Comparison of ENCODE assay signal across 8 mouse cellular contexts in genomic region chr9:118041646-118042045, GRCm38 (mm10). TPM values are rescaled to one million over a fixed set of nuclear protein-coding genes. Genes with fewer than 3 reads are reported as not detected.
DNase-seq lines count a peak whose midpoint lies in the region; ATAC-seq and TF ChIP-seq lines count a peak whose summit lies in the region.

No protein-coding gene starts in this region.

- H3K27me3 ChIP-seq in lung, postnatal 0 days (replicated peaks; ENCODE audit: insufficient read depth, low read length), result no peaks in the 10 kb centered on the region
- H3K27me3 ChIP-seq in limb, embryonic 12.5 days, result no peaks in the 10 kb centered on the region
- H3K27me3 ChIP-seq in stomach, embryonic 14.5 days (ENCODE audit: control insufficient read depth, insufficient read depth, low read length), result no peaks in the 10 kb centered on the region

- peak overlapping the region; percentile 99; the same call in 1 of the 2 replicates for H3K27ac ChIP-seq in lung, postnatal 0 days (ENCODE audit: low read length)
- no peak overlapping the region for H3K27ac ChIP-seq in embryonic fibroblast, embryonic 13.5 days (ENCODE audit: insufficient read depth, low read length)
- H3K27ac ChIP-seq in limb, embryonic 12.5 days, result no peak overlapping the region
- H3K27ac ChIP-seq in stomach, embryonic 14.5 days (ENCODE audit: low read length), result no peak overlapping the region

- no peak for TF ChIP-seq POLR2A in embryonic fibroblast, embryonic 13.5 days (IDR thresholded peaks at IDR 0.05; ENCODE audit: low read depth, low read length)

- no peaks in the 10 kb centered on the region for H3K36me3 ChIP-seq in lung, postnatal 0 days (ENCODE audit: insufficient read depth, low read length)
- no peaks in the 10 kb centered on the region; the same call in 1 of the 2 replicates for H3K36me3 ChIP-seq in limb, embryonic 12.5 days
- no peaks in the 10 kb centered on the region; the same call in none of the 2 replicates for H3K36me3 ChIP-seq in stomach, embryonic 14.5 days (ENCODE audit: control insufficient read depth, insufficient read depth, low read length)

- H3K4me2 ChIP-seq in lung, postnatal 0 days (replicated peaks; ENCODE audit: low read depth, low read length), result peak overlapping the region; percentile 64
- H3K4me2 ChIP-seq in limb, embryonic 12.5 days, result peak overlapping the region; percentile 79
- H3K4me2 ChIP-seq in stomach, embryonic 14.5 days (replicated peaks; ENCODE audit: low read depth, low read length), result peak overlapping the region; percentile 52

- no peaks in the 10 kb centered on the region for H3K9me3 ChIP-seq in lung, postnatal 0 days (ENCODE audit: low read length)
- no peaks in the 10 kb centered on the region for H3K9me3 ChIP-seq in limb, embryonic 12.5 days
- H3K9me3 ChIP-seq in stomach, embryonic 14.5 days (ENCODE audit: control insufficient read depth, low read depth, low read length), result no peaks in the 10 kb centered on the region

- H3K9ac ChIP-seq in lung, postnatal 0 days (replicated peaks; ENCODE audit: low read depth), result peak overlapping the region; percentile 88
- peak overlapping the region; percentile 82 for H3K9ac ChIP-seq in limb, embryonic 12.5 days (replicated peaks)
- H3K9ac ChIP-seq in stomach, embryonic 14.5 days (replicated peaks; ENCODE audit: low read depth, low read length), result peak overlapping the region; percentile 85

- no peak for ATAC-seq in lung, postnatal 0 days
- no peak for ATAC-seq in limb, embryonic 12.5 days (ENCODE audit: insufficient number of reproducible peaks, insufficient read depth, low FRiP score, low TSS enrichment, low read depth)
- no peak for ATAC-seq in stomach, embryonic 14.5 days (ENCODE audit: insufficient number of reproducible peaks, insufficient read depth, low FRiP score, low read depth)

- peak; percentile 28 for DNase-seq in lung, postnatal 0 days (ENCODE audit: low spot score)
- DNase-seq in lung, adult 18-20 months, result no peak
- no peak for DNase-seq in urinary bladder, postnatal 10 days (ENCODE audit: low spot score)
- DNase-seq in urinary bladder, postnatal 25 days (ENCODE audit: low spot score), result no peak
- no peak for DNase-seq in thymus, postnatal 4 days

- no peak for TF ChIP-seq EP300 in lung, postnatal 0 days (IDR thresholded peaks at IDR 0.05)

- H3K4me3 ChIP-seq in lung, postnatal 0 days (ENCODE audit: low read depth, low read length), result peak overlapping the region; percentile 96
- peak overlapping the region; percentile 95 for H3K4me3 ChIP-seq in embryonic fibroblast, embryonic 13.5 days (ENCODE audit: insufficient read depth, low read length)
- H3K4me3 ChIP-seq in limb, embryonic 12.5 days (replicated peaks), result peak overlapping the region; percentile 80
- H3K4me3 ChIP-seq in stomach, embryonic 14.5 days (ENCODE audit: low read depth, low read length), result peak overlapping the region; percentile 90

- 17% methylated on average over 5 of the region's 5 CpGs for WGBS in lung, postnatal 0 days
- WGBS in limb, embryonic 12.5 days, result 22% methylated on average over 5 of the region's 5 CpGs
- 15% methylated on average over 5 of the region's 5 CpGs for WGBS in stomach, embryonic 14.5 days

- peaks cover 6% of the 10 kb centered on the region; the same call in 1 of the 2 replicates for H3K4me1 ChIP-seq in lung, postnatal 0 days (ENCODE audit: insufficient read depth, low read depth, low read length)
- peaks cover 3% of the 10 kb centered on the region; the same call in 1 of the 2 replicates for H3K4me1 ChIP-seq in embryonic fibroblast, embryonic 13.5 days (ENCODE audit: control insufficient read depth, insufficient read depth, low read length)
- peaks cover 11% of the 10 kb centered on the region for H3K4me1 ChIP-seq in limb, embryonic 12.5 days (replicated peaks)
- H3K4me1 ChIP-seq in stomach, embryonic 14.5 days (ENCODE audit: control insufficient read depth, insufficient read depth, low read length), result peaks cover 11% of the 10 kb centered on the region; the same call in 1 of the 2 replicates

- no peak for TF ChIP-seq CTCF in lung, postnatal 0 days (IDR thresholded peaks at IDR 0.05)
- no peak for TF ChIP-seq CTCF in embryonic fibroblast, embryonic 13.5 days (IDR thresholded peaks at IDR 0.05; ENCODE audit: borderline replicate concordance, insufficient read depth, low read length)

RNA-seq across cellular contexts. Expression of gene Azi2, which starts 1.3 kb away (rescaled TPM):
- polyA plus RNA-seq in lung, postnatal 0 days (2015; fragmentation: Nextera tagmentation; extraction: Ambion mirVana), result 58.4 and 59.5 TPM in 2 replicates
- 87.5 and 87.9 TPM in 2 replicates for polyA plus RNA-seq in embryonic fibroblast, embryonic 13.5 days (2011; ENCODE audit: insufficient read length, low read depth, missing spikeins)
- polyA plus RNA-seq in limb, embryonic 12.5 days (2016; fragmentation: Nextera tagmentation; extraction: Ambion mirVana), result 70.5 and 77.5 TPM in 2 replicates
- polyA plus RNA-seq in stomach, embryonic 14.5 days (2014; fragmentation: Nextera tagmentation; extraction: Ambion mirVana), result 86.0 and 93.0 TPM in 2 replicates
